Mouse (Mus musculus): ENCODE results near the gene Ccr9. TPM values are rescaled to one million over a fixed set of nuclear protein-coding genes. Genes with fewer than 3 reads are reported as not detected.
"Not testable (repeated sequence)": the region's sequence is repeated elsewhere in the genome, so short reads cannot be mapped to it uniquely, and the experiment has no call there.

Gene Ccr9
- polyA plus RNA-seq, 1 experiment from 2014 or later = 0.27 TPM

DNA sequence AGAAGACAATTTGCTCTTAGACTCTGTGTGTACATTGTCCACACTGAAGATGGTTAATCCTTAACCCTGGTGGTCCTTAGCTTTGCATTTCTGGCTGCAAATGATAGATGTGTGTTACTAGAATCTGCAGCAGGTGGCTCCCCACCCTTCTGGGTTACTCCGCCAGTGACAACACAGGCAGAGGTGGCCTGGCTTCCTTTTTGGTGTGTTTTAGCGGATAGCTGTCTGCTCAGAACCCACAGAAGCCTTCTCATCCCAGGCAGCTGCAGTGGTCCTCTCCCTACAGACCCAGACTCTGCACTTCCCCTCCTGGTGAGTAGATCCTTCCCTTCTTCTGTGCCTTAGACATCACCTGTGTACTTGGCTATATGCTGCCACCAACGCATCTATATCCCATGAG, 88.8 kb downstream of the Ccr9 start:
- H3K9me3 ChIP-seq = no peaks in the 10 kb centered on the region
- no peaks in the 10 kb centered on the region for H3K27me3 ChIP-seq
- H3K27ac ChIP-seq (replicated peaks) = no peak overlapping the region
- H3K36me3 ChIP-seq = no peaks in the 10 kb centered on the region
- no peak overlapping the region for H3K9ac ChIP-seq (replicated peaks)
- no peak for ATAC-seq (replicated peaks)
- no peaks in the 10 kb centered on the region for H3K4me1 ChIP-seq
- H3K4me2 ChIP-seq (replicated peaks) = no peak overlapping the region
- H3K4me3 ChIP-seq = no peak overlapping the region
- WGBS = 85% methylated on average over 3 of the region's 3 CpGs

- H3K27me3 ChIP-seq = no peaks in the 10 kb centered on the region
- no peak overlapping the region for H3K27ac ChIP-seq (replicated peaks)
- no peak overlapping the region for H3K4me3 ChIP-seq
- H3K9ac ChIP-seq (replicated peaks) = no peak overlapping the region
- H3K4me1 ChIP-seq = no peaks in the 10 kb centered on the region
- H3K36me3 ChIP-seq = no peaks in the 10 kb centered on the region
- 79% methylated on average over 1 of the region's 1 CpGs for WGBS
- no peak for ATAC-seq (replicated peaks)
- H3K9me3 ChIP-seq = no peaks in the 10 kb centered on the region
- no peak overlapping the region for H3K4me2 ChIP-seq (replicated peaks)
Observed at GRCm38 (mm10) chr9:123768443-123768842, 90.2 kb downstream of the Ccr9 start.

DNA sequence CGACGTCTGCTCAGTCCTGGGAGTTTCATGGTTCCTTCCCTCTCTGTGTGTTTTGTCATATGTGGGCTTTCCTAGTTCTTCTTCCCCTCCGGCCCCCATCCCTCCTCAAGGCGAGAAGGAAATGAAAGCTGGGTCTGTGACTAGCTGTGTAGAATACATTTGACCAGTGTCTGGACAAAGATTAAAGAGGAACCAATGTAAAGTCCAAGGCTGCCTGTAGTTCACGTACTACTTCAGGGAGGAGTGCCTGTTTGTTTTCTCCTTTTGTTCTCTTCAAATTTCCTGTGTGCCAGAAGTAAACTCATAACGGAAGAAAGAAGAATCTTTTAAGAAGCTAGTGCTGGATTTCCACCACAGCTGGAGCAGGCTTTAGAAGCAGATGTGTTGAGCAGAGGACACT, 91.3 kb downstream of the Ccr9 start:
- H3K27me3 ChIP-seq = no peaks in the 10 kb centered on the region
- H3K9ac ChIP-seq (replicated peaks) = no peak overlapping the region
- no peaks in the 10 kb centered on the region for H3K36me3 ChIP-seq
- WGBS = 78% methylated on average over 6 of the region's 6 CpGs
- H3K4me3 ChIP-seq = no peak overlapping the region
- no peak overlapping the region for H3K27ac ChIP-seq (replicated peaks)
- no peak for ATAC-seq (replicated peaks)
- H3K9me3 ChIP-seq = no peaks in the 10 kb centered on the region
- no peaks in the 10 kb centered on the region for H3K4me1 ChIP-seq
- no peak overlapping the region for H3K4me2 ChIP-seq (replicated peaks)

DNA sequence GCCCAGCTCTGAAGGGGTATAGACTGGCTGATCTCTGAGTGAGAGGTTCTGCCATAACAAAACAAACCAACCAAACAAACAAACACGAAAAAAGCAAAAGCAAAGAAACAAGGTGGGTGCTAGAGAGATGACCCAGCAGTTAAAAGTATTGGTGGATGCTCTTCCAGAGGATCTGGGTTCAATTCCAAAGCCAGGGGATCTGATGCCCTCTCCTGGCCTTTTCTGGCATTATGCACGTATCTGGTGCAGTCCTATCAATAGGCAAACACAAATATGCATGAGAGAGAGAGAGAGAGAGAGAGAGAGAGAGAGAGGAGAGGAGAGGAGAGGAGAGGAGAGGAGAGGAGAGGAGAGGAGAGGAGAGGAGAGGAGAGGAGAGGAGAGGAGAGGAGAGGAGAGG, 95.1 kb downstream of the Ccr9 start:
- H3K36me3 ChIP-seq; H3K27me3 ChIP-seq; H3K27ac ChIP-seq (replicated peaks); H3K9me3 ChIP-seq; H3K4me1 ChIP-seq; ATAC-seq (replicated peaks); H3K9ac ChIP-seq (replicated peaks); H3K4me2 ChIP-seq (replicated peaks); H3K4me3 ChIP-seq: not testable (repeated sequence)
- 40% methylated on average over 2 of the region's 2 CpGs for WGBS

DNA sequence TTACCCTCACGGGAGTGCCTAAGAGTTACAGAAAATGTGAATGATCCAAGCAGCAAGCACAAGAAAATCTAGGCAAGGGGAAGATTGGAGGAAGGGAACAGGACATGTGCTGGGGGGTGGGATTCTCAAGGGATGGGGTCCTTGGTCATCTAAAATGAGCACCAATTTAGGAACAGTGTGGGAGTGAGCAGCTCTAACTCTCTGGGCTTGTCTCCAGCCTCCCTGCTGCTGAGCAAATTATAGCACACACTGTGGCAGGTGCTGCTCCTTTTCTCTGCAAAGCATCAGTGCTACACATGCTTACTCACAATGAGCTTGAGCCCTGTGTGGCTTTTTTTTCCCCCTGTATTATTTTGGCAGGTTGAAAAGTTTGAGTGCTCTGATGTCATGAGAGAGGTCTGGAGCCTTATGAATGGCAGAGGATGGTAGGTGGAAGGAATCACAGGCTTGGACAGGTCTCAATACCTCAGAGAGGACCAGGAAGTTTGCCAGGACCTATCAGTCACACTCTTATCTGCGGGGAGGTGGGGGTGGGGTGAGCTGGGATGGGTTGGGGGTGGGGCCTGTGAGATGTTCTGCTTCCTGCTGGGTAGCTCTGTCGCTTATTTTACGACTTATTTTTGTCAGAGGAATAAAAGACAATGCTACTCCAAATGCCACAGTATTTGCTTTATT, 110.8 kb downstream of the Ccr9 start:
- no peak overlapping the region for H3K4me2 ChIP-seq (replicated peaks)

GRCm38 (mm10) chr9:123796174-123796573, 117.9 kb downstream of the Ccr9 start:
- Histone ChIP-seq H3K9ac (replicated peaks) (no peak overlapping the region), H3K4me1 (no peaks in the 10 kb centered on the region), H3K27ac (replicated peaks) (no peak overlapping the region), H3K4me2 (replicated peaks) (no peak overlapping the region), H3K4me3 (no peak overlapping the region), H3K9me3 (no peaks in the 10 kb centered on the region), H3K27me3 (no peaks in the 10 kb centered on the region), H3K36me3 (peaks cover 22% of the 10 kb centered on the region)
- ATAC-seq (replicated peaks) = no peak
- WGBS = 78% methylated on average over 3 of the region's 3 CpGs

More for the DNA sequence above, 110.8 kb downstream of the Ccr9 start:
- WGBS = 82% methylated on average over 4 of the region's 4 CpGs
- Histone ChIP-seq H3K9ac (replicated peaks) (no peak overlapping the region), H3K27ac (replicated peaks) (no peak overlapping the region), H3K36me3 (peaks cover 23% of the 10 kb centered on the region), H3K4me3 (no peak overlapping the region), H3K9me3 (no peaks in the 10 kb centered on the region), H3K4me1 (no peaks in the 10 kb centered on the region), H3K27me3 (no peaks in the 10 kb centered on the region)
- ATAC-seq (replicated peaks) = no peak

- Histone ChIP-seq H3K4me3 (no peak overlapping the region), H3K36me3 (no peaks in the 10 kb centered on the region), H3K9ac (replicated peaks) (no peak overlapping the region), H3K27ac (replicated peaks) (no peak overlapping the region), H3K9me3 (no peaks in the 10 kb centered on the region), H3K27me3 (no peaks in the 10 kb centered on the region), H3K4me1 (no peaks in the 10 kb centered on the region), H3K4me2 (replicated peaks) (no peak overlapping the region)
- WGBS = 94% methylated on average over 1 of the region's 1 CpGs
- no peak for ATAC-seq (replicated peaks)
Observed at GRCm38 (mm10) chr9:123801527-123801926, 123.3 kb downstream of the Ccr9 start.

DNA sequence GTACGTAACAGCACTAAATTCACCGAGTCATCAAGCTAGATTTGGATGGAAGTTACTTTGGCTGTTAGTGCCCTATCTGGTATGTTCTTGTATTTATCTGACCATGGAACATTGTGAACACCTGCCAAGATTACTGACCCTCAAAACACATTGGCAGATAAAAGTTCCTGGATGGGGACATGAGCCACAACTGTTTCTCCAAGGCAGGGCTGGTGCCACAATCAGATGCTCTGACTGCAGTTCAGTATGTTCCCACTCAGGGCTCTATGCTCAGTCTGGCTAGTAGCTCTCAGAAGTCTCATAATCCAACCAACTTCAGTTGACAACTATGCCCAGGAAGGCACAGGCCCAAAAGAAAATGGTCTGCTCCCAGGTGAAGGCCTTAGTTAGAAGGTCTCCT, 124.2 kb downstream of the Ccr9 start:
- 95% methylated on average over 2 of the region's 2 CpGs for whole genome bisulfite sequencing
- Histone ChIP-seq H3K9me3 (no peaks in the 10 kb centered on the region), H3K4me1 (no peaks in the 10 kb centered on the region), H3K36me3 (no peaks in the 10 kb centered on the region), H3K9ac (replicated peaks) (no peak overlapping the region), H3K27me3 (no peaks in the 10 kb centered on the region), H3K27ac (replicated peaks) (no peak overlapping the region), H3K4me3 (no peak overlapping the region), H3K4me2 (replicated peaks) (no peak overlapping the region)
- ATAC-seq (replicated peaks) = no peak

GRCm38 (mm10) chr9:123802896-123803295, 124.7 kb downstream of the Ccr9 start:
- Histone ChIP-seq H3K27ac (replicated peaks) (no peak overlapping the region), H3K27me3 (no peaks in the 10 kb centered on the region), H3K4me2 (replicated peaks) (no peak overlapping the region), H3K9ac (replicated peaks) (no peak overlapping the region), H3K4me1 (no peaks in the 10 kb centered on the region), H3K4me3 (no peak overlapping the region), H3K36me3 (no peaks in the 10 kb centered on the region), H3K9me3 (no peaks in the 10 kb centered on the region)
- no peak for ATAC-seq (replicated peaks)

DNA sequence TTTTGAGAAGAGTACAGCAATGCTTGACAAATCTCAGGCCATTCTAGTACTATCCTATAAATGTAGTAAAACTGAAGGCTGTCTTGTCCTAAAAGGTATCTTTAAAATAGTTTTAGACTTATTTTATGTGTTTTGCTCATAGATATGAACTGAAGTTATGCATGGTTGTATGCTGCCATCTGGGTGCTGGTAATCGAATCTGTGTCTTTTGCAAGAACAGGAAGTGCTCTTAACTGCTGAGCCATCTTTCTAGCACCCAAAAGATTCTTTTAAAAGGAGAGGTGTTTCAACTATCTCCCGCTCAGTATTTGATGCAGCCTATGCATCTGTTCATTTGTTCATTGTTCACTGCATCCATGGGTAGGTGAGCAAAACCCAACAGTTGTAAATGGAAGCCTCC, 127.0 kb downstream of the Ccr9 start:
- Histone ChIP-seq H3K9me3 (no peaks in the 10 kb centered on the region), H3K4me1 (no peaks in the 10 kb centered on the region), H3K4me2 (replicated peaks) (no peak overlapping the region), H3K4me3 (no peak overlapping the region), H3K9ac (replicated peaks) (no peak overlapping the region), H3K27me3 (no peaks in the 10 kb centered on the region), H3K27ac (replicated peaks) (no peak overlapping the region), H3K36me3 (0 out of 2 replicates have a peak, but pooled peaks cover 3% of the 10 kb centered on the region)
- WGBS = 90% methylated on average over 2 of the region's 2 CpGs
- ATAC-seq (replicated peaks) = no peak

GRCm38 (mm10) chr9:123806267-123806666, 128.0 kb downstream of the Ccr9 start, which contains the start of gene Cxcr6:
Cxcr6 (plus strand) TSS chr9:123806475.
- WGBS = 90% methylated on average over 5 of the region's 5 CpGs
- H3K27me3 ChIP-seq = no peaks in the 10 kb centered on the region
- no peak for ATAC-seq (replicated peaks)
- no peaks in the 10 kb centered on the region for H3K9me3 ChIP-seq
- H3K4me3 ChIP-seq = no peak within 1 kb of the TSS
- no peak within 1 kb of the TSS for H3K4me2 ChIP-seq (replicated peaks)
- no peaks in the 10 kb centered on the region for H3K4me1 ChIP-seq
- no peak within 1 kb of the TSS for H3K27ac ChIP-seq (replicated peaks)
- 0 out of 2 replicates have a peak, but pooled peaks cover 3% of the 10 kb centered on the region for H3K36me3 ChIP-seq
- H3K9ac ChIP-seq (replicated peaks) = no peak within 1 kb of the TSS

GRCm38 (mm10) chr9:123808583-123808982, 130.3 kb downstream of the Ccr9 start:
- no peaks in the 10 kb centered on the region for H3K9me3 ChIP-seq
- H3K36me3 ChIP-seq = 0 out of 2 replicates have a peak, but pooled peaks cover 3% of the 10 kb centered on the region
- no peaks in the 10 kb centered on the region for H3K4me1 ChIP-seq
- 81% methylated on average over 7 of the region's 7 CpGs for WGBS
- no peak overlapping the region for H3K9ac ChIP-seq (replicated peaks)
- H3K27me3 ChIP-seq = no peaks in the 10 kb centered on the region
- no peak overlapping the region for H3K4me3 ChIP-seq
- H3K27ac ChIP-seq (replicated peaks) = no peak overlapping the region
- H3K4me2 ChIP-seq (replicated peaks) = no peak overlapping the region
- no peak for ATAC-seq (replicated peaks)

- Histone ChIP-seq H3K27me3 (no peaks in the 10 kb centered on the region), H3K36me3 (0 out of 2 replicates have a peak, but pooled peaks cover 9% of the 10 kb centered on the region), H3K9ac (replicated peaks) (no peak overlapping the region), H3K9me3 (no peaks in the 10 kb centered on the region), H3K4me2 (replicated peaks) (no peak overlapping the region), H3K27ac (replicated peaks) (no peak overlapping the region), H3K4me1 (no peaks in the 10 kb centered on the region), H3K4me3 (no peak overlapping the region)
- WGBS = 89% methylated on average over 3 of the region's 3 CpGs
- ATAC-seq (replicated peaks) = no peak
Observed at GRCm38 (mm10) chr9:123811831-123812230, 133.6 kb downstream of the Ccr9 start.
